Mouse (Mus musculus): Measurements from ENCODE around the gene Exoc3l2.
A peak's percentile ranks its signal among the peaks of the same experiment; 100 is the strongest.

The Exoc3l2 gene

DNA sequence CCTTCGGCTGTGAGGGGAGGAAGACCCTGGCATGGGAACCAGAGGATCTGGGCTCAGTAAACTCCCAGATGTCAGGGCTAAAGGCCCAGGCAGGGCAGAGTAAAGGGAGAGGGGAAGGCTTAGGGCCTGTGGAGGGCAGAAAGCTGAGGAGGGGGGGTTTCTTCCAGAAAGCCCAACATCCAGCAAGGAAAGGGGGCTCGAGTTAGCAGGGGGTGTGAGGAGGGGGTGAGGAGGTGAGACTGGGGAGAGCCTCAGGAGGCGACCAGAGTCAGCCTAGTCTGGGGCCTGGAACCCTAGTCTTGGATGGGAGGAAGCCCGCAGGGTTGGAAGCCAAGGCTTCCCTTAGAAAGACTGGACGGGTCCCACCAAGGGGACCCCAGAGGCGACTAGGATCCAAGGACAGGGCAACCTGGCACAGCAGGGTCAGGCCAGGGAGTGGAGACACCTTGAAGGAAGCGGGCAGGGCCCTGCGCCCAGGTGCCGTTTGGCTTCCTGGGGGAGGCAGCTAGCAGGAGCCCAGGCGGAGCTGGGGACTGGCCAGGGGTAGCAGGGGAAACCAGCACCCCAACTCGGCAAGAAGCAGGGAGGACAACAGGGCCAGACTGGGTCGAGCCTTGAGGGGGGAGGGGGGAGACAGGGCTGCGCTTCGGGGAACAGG, 5.6 kb upstream of the Exoc3l2 start:
- DNase-seq, result no peak

DNA sequence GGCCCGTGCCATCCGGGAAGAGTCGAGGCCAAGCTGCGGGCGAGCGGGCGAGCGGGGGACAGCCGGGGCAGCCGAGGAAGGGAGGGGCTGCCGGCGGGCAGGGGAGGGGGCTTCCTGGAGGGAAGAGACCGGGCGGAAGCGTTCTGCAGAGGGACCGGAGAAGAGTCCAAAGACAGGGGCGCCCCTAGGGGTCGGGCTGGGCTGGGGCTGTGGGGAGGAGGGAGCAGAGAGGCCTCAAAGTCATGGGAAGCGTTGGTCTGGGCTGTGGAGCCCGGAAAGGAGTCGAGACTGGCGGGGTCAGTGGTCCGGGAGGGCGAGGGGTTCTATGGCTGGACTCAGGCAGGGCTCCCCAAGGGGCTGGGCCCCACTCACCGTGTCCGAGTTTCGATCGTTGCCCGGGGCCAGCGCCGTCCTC, 5.1 kb upstream of the Exoc3l2 start:
- peak; percentile 66 for DNase-seq

DNA sequence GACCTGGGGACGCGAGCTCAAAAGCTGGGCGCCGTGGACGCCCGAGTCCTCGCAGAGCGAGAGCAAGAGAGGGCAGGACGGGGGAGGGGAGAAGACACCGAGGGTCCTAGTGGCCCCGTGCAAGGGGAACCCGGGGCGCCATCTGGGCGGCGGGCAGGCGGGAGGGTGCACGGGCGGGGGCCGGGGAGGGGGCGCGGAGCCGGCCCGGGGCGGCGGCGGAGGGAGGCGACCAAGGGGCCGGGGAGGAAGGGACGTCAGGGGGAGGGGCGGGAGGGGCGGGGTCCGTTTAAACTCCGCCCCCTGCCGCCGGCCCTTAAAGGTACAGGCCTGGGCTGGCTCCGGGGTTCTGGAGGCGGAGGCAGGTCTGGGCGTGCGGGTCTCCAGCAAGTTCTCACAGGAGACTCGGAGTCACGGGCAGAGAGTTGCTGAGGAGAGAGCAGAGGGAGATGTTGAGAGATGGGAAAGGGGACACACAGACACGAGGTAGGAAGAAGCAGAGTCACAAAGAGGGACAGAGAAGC, 4.5 kb upstream of the Exoc3l2 start, which contains the start of gene Mark4:
Gene Mark4, minus strand, starts transcription at position 231 of the 521 bp plus-strand sequence.
- peak; percentile 80 for DNase-seq

DNA sequence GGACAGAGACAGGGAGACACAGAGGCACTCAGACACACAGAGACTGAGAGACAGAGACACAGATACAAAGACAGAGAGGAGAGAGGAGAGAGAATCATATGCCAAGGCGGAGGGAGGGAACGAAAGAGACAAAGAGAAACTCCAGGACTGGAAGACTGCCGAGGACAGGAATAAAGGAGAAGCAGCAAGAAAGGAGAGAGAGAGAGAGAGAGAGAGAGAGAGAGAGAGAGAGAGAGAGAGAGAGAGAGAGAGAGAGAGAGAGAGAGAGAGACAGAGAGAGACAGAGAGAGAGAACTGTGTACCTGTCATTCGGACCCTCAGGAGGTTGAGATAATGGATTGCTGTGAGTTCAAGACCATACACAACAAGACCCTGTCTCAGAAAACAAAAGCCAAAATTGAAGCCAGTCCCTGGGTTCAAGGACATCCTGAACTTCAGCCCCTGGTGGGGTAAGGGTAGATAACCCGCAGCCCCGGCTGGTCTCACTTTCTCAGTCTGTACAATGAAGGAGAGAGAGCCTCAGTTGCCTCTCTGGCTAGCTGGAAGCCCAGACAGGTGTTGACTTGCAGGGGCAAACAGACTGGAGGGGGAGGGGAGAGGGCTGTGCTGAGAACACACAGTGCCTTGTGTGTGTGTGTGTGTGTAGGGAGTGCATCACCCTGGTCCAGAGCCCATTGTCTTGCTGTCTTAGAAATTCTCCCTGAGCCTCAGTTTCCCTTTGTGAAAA, 3.8 kb upstream of the Exoc3l2 start:
- no peak for DNase-seq

DNA sequence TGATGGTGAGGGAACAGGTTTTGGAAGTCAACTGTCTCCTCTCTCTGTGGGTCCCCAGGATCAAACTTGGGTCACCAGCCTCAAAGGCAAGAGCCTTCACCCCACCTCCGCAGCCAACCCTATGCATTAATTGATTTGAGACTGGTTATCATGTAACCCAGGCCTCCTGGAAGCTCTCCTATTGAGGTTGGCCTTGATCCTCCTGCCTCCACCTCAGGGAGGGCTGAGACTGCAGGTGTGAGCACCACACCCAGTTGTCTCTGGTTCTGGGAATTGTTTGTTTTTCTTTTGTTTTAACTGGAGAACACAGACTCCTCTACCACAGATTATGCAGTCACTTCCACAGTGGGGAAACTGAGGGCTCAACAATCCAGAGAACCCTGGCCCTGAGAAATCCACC, 2.6 kb upstream of the Exoc3l2 start:
- DNase-seq, result no peak

DNA sequence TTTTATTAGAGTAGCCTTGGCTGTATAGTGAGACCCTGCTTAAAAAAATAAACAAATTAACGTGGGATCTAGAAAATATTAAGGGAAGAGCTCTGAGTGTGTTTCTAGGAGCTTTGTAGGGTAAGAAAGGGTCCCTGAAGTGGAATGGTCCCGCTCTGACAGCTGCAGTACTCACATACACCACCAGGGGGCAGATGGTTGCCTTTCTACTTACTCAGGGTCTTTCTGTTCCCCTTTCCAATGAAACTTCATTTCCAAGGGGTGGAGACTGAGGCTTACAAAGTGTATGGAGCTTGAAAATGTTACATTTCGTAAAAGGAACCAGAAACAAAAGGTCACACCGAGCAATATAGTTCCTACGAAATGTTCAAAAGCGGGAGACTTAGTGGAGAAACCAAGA, 1.6 kb upstream of the Exoc3l2 start:
- peak; percentile 87 for DNase-seq

DNA sequence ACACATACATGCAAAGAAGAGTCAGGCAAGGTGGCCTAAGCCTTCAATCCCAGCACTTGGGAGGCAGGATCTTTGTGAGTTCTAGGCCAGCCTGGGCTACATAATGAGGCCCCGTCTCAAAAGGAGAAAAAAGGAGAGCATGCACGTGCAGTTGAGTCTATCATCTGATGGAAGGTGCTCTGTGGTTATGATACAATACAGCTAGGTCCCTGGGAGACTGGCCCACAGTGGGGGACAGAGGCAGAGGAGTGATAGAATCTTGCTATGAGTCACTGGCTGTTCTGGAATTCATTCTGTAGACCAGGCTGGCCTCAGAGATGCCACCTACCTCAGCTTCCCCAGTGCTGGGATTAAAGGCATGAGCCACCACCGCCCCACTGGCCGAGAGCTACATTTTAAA, 688 bp upstream of the Exoc3l2 start:
- no peak for DNase-seq

DNA sequence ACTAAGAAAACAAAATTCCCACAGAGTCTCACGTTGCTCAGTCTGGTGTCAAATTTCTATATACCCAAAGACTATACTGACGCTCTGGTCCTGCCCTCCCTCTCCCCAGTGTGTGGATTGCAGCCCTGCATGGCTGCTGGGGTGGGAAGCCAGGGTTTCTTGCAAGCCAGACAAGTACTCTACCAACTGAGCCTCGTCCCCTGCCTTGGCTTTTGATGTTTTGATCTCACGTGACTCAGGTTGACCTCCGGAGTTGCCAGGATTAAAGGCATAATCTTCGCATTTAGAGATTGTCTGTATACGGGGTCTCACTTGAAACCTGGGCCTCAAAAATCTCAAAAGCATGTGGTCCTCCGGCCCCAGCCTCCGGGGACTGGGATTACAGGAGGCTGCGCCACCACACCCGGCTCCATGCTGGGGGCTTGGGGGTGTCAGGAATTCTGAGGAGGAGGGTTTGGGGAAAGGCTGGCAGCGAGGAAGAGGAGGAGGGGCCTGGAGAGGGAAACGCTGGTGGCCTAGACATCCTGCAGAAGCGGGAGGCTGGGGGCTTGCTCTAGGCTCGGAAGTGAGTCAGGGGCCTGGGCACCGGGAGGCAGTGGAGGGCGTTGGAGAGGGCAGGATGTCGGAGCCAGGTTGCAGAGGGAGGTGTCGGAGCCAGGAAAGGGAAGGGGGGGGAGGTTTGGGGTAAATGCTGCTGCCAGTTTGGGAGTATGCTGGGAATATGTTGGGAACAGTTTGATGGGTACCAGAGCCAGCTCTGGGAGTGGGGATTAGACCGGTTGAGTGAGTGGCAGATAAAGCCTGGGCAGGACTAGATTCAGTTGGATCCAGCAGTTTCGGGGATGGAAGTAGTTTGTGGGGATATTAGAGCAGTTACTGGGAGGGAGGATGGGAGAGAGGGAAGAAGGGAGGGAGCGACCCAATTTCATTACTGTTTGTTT, 1.5 kb downstream of the Exoc3l2 start:
- DNase-seq, result no peak

DNA sequence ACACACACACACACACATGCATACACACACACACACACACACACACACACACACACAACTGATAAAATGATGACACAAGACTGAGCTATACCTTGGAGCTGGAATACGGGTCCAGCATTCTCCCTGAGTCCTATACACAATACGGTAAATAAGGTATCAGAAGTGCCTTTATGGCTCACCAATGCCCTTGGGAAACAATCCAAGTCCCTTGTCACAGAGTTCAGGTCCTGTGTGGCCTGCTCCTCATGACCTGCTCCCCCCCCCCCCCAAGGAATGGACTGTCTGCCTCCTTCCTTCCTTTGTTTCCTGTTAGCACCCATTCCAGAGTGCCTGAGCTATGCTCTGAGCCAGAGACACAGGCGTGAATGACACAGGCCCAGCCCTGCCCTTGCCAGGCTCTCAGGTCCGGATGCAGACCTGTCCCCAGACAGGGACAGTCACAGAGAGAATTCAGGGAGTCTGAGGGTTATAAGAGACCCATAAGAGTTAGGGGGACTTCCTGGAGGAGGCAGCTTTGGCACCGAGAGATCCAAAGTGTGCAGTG, 3.5 kb downstream of the Exoc3l2 start:
- no peak for DNase-seq

DNA sequence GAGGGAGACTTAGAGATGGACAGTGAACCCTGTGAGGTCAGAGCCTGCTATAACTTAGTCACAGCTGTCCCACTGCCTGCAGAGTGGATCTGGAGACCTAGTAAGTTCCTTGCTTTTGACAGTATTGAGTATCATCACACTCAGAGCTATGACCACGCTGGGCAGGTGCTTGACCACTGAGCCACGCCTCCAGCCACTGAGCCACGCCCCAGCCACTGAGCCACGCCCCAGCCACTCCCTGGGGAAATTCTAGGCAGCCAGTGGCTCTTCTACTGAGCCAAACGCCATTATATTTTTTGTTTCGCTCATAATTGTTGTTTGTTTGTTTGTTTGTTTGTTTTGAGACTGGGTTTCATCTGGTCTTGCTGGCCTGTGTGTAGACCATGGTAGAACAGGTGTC, 4.5 kb downstream of the Exoc3l2 start:
- no peak for DNase-seq

DNA sequence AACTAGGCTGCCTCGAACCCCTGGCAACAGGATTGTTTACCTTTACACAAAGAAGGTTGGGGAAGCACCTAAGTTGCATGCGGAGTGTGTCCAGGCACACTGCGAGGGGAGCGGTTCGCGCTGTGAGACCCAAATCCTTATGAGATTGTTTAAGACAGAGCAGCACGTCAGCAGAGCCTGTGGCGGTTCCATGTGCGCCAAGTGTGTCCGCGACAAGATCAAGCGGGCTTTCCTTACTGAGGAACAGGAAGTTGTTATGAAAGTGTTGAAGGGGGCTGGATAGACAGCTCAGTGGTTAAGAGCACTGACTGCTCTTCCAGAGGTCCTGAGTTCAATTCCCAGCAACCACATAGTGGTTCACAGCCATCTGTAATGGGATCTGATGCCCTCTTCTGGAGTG, 5.1 kb downstream of the Exoc3l2 start:
- DNase-seq, result no peak

DNA sequence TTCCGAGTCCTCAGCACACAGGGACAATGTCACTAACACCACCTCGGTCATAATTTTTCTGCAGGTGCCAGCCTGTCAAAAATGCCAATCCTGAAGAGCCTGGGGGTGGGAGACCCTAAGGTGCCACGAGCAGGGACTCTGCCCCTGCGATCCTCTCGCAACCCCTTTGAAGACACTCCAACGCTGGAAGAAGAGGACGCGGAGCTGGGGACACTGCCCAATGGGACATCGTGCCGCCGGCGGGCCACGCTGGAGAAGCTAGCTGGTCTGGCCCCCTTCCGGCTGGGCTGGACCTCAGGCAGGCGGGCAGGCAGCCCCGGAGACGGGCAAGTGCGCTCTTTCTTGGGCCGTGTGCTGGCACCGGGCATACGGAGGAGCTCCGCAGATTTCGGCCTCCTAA, 6.3 kb downstream of the Exoc3l2 start:
- no peak for DNase-seq

DNA sequence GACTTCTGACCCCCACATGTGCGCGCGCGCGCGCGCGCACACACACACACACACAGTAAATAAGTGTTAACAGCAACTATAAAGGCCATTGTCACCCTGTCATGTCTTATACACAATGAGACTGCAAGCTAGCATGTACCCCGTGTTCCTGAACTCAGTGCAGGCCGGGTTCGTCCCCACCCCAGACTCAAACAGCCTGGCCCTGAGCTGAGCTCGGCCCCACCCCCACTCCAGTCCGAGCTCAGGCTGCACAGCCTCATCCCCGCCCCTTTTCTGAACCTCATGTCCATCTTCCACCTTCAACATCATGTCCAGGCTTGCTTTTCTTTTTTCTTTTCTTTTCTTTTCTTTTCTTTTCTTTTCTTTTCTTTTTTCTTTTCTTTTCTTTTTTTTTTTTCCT, 7.2 kb downstream of the Exoc3l2 start:
- no peak for DNase-seq

DNA sequence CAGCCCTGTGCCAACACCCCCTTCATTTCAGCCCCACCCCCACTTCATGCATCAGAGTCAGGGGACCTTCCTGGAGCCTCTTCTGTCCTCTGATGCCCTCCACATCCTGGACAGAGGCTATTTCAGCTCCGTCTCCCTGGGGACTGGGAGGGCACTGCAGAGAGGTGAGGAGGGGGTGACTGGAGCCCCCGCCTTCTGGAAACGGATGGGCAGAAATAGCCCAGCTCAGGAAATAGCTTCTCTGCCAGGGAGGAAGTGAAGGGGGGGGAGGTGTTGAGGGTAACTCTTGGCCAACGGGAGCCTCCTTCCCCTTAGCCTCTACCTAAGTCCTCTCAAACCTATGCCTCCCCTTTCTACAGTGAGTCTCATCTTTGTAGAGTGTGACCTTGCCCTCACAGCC, 9.3 kb downstream of the Exoc3l2 start:
- DNase-seq, result peak; percentile 51

DNA sequence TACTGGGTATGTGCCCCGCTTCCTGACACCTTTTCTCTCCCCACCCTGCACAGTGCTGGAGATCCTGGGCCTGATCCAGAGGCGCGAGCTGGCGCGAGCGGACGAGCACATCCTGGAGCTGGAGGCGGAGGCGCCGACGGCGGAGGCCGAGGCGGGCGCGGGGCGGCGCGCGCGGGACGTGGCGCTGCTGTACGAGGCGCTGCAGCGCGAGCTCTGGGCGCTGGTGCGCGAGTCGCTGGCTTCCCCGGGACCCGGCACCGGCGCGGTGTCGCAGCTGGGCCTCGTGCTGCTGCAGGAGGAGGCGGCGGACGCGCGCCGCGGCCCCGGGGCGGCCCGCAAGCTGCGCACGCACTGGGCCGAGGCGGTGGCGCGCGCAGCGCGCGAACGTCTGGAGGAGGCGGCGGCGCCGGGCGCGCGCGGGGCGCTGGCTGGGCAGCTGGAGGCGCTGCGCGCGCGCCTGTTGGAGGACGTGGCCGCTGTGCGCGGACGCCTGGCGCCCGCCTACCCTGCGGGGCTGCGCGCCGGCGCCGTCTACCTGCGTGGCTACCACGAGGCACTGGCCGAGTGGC, 10.8 kb downstream of the Exoc3l2 start:
- peak; percentile 76 for DNase-seq

DNA sequence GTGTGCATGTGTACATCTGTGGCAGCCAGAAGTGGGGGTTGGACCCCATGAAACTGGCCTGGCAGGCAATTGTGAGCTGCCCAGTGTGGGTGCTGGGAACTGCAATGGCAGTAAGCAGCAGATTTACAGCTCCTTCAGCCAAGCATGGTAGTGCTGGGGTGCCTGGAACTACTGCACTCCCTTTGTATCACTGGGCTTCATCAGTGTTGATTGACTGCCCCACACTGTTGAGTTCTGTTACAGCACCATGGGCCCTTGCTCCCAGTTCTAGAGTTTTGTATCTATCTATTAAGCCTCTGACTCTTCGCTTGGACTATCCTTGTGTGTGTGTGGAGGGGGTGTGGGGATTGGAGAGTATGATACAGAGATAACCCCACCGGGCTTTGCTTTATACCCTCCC, 14.0 kb downstream of the Exoc3l2 start:
- no peak for DNase-seq

DNA sequence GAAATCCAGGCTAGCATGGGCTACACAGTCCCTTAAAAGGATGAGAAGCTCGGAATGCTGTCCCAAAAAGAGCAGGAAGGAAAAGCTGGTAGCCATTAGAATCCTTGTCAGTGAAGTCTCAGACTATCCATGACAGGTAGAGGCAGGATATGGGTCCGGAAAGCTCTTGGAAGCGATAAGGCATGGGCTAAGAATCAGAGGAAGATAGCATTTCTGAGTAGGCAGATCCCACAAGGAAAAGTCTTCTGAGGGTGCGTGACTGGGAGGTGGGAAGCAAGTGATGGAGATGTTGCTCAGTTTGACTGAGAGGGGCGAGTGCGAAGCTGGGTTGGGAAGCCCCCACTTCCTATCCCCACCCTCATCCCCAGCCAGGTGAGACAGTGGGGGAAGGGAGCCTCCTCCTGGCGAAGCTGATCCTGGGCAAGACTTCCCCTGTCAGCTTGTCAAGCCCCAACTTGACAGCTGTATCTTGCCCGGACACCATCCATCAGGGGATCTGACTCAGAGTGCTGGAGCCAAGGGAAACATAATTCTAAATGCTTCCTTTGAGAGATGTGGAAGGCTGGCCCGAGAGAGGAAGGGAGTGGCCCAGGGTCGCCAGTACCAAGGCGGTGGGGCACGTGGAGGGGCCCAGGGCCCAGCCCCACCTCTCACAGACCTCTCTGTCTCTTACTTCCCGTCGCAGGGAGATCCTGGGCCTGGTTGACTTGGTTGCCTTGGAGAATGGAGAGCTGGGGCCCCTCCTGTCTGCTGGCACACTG, 14.7 kb downstream of the Exoc3l2 start:
- no peak for DNase-seq

DNA sequence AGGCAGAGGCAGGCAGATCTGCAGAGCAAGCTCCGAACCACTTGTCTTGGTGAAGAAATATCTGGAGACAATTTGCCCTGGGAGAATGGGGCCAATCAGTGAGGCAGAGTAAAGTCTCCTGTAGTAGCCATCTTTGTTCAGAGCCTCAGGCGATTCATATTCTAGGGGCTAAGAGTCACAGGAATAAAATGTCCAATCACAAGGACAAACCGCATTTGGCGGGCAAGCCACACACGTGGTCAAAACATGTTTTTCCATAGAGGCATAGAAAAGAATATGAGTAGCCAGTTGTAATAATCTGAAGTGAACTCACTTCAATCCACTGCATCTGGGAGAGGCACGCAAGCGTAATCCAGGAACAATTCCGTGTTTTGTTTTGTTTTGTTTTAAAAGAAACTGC, 20.1 kb downstream of the Exoc3l2 start:
- no peak for DNase-seq

DNA sequence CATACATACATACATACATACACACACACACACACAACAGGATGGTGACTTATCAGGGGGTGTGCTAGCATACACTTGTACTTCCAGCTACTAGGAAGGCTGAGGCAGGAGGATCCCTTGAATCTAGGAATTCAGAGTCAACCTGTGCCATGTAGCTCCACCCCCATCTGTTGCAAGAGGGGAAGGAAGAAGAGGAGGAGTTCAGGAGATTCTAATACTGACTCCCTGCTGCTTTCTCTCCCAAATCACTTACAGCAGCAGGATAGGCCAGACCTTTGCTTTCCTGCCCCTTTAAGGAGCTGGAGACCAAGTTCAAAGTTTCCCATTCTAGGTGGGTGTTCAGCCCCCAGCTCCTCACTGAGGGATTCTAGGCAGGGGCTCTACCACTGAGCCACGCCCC, 22.4 kb downstream of the Exoc3l2 start:
- DNase-seq, result no peak

DNA sequence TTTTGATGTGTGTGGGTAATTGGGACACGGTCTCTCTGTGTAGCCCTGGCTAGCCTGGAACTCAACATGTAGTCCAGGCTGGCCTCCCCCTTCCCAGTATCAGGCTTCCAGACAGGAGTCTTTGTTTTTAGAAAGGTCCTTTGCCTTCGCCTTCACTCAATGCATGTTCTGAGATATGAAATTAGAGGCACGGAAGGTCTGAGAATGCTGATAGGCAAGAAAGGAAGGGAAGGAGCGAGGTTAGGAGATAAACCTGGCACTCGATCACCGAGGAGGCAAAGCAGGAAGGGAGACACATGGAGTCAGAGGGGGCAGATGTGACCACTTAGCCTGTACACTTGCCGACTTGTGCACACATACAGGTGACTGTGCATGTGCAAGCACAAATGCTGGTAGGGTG, 23.4 kb downstream of the Exoc3l2 start:
- no peak for DNase-seq

DNA sequence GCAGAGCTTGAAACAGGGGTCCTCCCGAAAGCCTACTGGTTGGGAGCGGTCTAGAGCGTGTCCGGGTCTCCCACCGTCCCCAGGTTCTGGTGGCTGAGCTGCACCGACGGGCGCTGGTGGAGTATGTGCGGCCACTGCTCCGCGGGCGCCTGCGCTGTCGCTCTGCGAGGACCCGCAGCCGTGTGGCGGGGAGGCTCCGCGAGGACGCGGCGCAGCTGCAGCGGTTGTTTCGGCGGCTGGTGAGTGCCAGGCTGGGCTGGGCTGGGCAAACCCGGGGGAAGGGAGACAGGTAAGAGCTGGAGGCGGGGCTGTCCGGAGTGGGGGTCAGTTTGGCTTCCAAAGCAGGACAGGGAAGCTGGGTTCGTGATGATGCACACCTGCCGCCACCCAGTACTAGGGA, 26.4 kb downstream of the Exoc3l2 start:
- no peak for DNase-seq

DNA sequence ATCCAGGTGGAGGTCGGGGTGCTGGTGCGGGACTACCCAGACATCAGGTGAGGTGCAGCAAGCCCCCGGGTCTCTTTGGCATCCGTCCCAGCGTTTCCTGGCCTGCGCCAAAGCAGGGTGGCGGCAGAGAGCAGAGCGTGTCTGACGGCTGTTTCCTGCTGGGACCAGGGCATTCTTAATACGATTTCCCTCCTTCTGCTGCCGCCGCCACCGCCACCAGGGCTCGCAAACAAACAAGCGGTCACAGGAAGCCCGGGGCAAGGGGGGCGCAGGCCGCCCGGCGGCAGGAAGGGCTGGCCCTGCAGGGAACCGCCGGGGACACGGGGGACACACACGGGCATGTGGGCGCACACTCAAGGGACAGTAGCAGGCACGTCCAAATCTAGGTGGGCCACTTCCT, 28.6 kb downstream of the Exoc3l2 start:
- DNase-seq, result peak; percentile 69

All from lung, postnatal 14 days (tissue).